Mouse (Mus musculus): Measurements from ENCODE around the gene S1pr2.
A peak's percentile ranks its signal among the peaks of the same experiment; 100 is the strongest.
"Not testable (repeated sequence)": the region's sequence is repeated elsewhere in the genome, so short reads cannot be mapped to it uniquely, and the experiment has no call there.

The S1pr2 gene

DNA sequence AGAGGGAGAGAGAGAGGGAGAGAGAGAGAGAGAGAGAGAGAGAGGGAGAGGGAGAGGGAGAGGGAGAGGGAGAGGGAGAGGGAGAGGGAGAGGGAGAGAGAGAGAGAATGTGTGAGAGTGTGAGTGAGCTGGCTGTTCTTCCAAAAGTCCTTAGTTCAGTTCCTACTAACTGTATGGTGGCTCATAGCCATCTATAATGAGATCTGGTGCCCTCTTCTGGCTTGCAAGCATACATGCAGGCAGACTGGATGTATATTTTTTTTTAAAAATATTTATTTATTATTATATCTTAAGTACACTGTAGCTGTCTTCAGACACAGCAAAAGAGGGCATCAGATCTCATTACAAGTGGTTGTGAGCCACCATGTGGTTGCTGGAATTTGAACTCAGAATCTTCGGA, 21.8 kb upstream of the S1pr2 start:
- DNase-seq, result not testable (repeated sequence)

DNA sequence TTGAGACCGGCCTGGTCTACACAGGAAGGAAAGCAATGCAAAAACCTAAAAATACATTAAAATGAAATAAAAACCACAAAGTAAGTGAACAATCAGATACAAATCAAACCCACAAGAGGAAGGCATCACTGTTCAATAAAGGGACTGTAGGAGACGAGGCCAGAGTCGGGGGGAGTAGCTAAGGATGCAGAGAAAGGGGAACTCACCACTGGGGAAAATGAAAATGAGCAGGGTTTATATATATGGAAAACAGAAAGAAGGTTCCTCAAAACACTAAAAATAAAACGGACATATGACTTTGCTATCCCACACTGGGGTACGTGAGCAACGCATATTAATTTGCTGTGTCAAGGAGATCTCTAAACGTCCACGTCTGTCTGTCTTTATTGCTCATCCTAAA, 20.5 kb upstream of the S1pr2 start:
- no peak for DNase-seq

DNA sequence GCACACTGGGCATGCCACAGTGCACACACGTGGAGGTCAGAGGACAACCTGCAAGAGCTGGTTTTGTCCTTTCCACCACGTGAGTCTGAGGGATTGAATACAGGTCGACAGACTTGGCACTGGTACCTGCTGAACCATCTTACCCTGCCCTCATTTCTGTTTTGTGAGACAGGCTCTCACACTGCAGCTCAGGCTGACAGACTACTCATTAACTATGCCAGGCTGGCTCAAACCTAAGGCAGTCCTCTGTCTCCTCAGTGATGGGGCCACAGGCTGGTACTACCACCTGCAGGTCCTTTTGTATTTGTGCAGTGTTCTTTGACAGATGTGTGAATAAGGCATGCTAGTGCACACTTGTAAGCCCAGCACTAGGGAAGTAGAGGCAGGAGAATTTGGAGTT, 18.5 kb upstream of the S1pr2 start:
- DNase-seq, result no peak

DNA sequence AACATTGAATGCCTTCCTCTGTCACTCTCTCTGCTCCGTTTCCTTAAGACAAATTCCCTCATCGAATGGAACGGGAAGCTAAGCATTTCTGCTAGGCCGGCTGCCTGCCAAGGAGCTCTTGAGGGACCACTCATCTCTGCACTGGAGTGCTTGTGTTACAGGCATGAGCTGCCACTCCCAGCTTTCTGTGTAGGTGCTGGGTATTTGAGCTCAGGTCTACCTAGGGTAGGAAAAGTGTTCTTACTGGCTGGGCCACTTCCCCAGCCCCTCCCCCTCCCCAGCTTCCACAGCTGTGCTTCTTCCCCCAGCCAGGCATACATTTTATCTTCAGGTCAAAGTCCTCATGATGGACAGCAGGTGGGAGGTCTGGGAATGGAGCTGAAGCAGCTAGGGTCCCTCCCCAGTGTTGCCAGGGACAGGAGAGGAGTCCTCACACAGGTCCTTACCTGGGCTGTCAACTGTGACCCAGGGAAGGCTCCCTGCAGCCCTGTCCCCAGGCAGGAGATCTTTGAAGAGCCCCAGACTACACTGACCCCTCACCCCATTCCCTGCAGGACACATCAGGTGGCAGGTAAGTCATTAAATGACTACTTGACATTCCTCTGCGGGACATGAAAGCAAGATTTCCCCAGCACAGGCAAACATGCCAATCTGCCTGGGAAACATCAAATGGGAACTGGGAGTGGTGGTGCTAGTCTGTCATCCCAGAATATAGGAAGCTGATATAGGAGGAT, 16.8 kb upstream of the S1pr2 start:
- DNase-seq, result no peak

DNA sequence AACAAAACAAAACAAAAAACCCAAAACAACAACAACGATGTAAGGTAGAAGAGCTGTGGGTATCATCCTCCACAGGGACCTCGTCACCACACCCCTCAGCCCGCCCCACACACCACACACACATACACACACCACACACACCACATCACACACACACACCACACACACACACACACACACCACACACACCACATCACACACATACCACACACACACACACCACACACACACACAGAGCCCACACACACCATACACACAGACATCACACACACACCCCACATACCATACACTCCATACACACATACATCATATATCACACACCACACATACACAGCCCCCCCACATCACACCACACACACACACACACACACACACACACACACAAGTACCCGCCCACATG, 15.0 kb upstream of the S1pr2 start:
- DNase-seq, result no peak

DNA sequence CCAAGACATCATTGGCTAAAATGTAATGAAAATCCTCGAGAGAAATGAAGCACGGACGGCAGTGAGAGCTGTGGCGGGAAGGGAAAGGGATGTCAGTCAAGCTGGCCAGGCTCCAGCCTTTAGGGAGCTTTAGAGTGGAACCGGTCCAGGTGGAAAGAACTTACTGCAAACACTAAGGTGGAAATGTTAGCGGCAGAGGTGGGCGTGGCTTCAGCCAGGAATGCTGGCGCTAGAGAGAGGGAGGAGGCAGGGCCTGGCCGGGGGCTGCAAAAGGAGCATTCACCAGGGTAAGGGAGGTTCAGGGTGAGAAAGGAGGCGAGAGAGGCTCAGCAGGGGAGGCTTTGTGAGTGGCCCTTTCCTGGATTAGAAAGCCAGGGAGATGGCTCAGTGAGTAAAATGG, 14.3 kb upstream of the S1pr2 start:
- DNase-seq, result peak; percentile 58

DNA sequence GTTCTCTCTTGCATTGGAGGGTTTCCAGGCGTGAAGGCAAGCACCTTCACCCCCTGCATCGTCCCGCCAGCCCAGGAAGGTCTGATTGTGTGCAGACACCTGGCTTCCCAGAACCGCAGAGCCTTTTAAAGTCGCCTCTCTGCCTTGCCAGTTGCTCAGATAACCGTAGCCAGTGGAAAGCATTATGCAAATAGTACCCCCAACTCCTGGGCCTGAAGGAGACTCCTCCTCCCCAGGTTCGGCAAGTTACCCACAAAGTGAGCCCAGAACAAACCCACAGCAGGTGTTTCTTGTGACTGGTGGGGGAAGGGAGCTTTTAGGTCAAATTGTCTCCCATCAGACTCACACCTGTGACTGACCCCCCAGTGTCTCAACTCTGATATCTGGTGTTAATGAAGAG, 11.4 kb upstream of the S1pr2 start:
- no peak for DNase-seq

DNA sequence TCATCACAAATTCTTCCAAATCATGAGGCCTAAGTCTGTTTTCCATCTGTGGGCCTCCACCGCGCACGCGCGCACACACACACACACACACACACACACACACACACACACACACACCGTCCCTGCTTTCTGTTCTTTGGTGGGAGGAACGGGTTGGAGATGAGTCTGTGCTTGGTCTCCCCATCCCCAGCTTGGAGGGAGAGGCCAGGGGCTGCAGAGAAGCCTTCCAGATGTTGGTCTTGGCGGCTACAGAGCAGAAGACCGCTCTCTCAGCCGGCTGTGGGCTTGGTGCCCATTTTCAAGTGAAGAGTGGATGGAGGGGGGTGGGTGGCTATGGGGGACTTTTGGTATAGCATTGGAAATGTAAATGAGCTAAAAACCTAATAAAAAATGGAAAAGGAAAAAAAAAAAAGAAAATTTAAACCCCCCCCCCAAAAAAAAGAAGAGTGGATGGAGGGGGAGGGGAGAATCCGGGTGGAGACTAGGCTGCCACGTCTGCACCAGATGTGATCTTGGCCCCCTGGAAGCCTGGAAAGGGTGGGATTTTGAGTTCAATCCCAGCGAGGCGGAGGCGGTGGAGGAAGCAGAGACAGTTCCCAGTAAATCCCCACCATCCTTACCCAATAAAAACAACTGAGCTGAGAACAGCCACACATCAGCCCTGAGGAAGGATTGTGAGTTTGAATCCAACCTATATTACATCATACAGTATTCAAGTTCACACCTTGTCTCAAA, 10.5 kb upstream of the S1pr2 start:
- DNase-seq, result no peak

DNA sequence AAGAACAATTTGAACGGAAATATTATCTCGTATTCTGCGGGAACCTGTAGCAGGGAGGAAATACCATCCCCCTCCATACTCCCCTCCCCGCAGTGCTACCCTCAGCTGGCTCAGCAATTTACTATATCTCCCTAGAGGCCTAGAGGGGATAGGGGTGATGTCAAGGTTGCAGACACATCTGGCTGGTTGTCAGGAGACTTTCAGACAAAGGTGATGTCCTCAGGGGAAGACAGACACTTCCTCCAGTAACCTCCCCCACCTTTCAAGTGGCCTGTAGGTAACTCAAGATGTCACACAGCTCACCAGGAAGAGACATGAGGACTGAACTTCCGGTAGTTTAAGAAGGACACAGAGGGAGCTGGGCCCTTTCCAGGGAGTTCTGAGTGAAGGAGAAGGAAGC, 6.6 kb upstream of the S1pr2 start:
- DNase-seq, result no peak

DNA sequence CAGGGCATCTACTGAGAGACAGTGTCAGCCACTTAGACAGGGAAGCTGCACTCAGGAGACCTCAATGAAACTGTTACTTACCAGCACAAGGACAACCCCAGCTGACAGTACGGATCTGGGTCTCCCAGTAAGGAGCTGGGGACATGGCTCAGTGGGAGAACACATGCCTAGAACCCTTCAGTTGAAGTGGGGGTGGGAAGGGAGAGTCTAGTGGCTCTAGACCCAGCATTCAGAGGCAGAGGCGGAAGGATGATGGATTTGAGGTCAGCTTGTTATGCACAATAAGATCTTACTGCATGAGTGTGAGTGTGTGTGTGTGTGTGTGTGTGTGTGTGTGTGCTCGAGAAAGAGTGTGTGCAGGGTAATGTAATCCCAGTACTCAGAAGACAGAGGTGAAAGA, 5.6 kb upstream of the S1pr2 start:
- DNase-seq, result no peak

DNA sequence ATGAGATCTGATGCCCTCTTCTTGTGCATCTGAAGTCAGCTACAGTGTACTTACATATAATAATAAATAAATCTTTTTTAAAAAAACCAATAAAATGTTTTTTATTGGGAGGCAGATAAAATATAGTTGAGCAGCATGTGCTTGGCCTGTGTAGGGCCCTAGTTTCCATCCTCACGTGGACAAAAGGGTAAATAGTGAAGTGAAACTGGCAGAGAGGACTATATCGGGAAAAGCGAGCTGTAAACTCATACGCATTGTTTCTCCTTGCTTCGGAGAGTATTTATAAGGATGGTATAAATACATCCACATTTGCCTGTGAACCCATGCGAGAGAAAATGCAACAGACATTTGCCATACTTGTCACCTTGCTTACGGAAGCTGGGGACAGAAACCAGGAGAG, 3.2 kb upstream of the S1pr2 start:
- no peak for DNase-seq

DNA sequence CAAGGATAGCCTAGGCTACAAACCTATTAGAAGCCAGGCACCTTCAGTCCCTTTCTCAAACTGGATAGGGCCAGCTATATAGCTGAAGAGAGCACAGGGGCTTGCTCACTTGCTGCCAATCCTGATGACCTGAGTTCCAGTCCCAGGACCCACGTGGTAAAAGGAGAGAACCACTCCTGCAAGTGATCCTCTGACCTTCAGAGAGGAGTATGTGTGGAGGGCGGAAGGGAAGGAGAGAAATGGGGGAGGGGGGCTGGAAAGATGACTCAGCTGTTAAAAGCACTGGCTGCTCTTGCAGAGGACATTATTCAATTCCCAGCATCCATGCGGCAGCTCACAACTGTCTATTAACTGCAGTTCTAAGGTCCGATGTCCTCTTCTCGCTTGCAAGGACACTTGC, 2.6 kb upstream of the S1pr2 start:
- DNase-seq, result no peak

DNA sequence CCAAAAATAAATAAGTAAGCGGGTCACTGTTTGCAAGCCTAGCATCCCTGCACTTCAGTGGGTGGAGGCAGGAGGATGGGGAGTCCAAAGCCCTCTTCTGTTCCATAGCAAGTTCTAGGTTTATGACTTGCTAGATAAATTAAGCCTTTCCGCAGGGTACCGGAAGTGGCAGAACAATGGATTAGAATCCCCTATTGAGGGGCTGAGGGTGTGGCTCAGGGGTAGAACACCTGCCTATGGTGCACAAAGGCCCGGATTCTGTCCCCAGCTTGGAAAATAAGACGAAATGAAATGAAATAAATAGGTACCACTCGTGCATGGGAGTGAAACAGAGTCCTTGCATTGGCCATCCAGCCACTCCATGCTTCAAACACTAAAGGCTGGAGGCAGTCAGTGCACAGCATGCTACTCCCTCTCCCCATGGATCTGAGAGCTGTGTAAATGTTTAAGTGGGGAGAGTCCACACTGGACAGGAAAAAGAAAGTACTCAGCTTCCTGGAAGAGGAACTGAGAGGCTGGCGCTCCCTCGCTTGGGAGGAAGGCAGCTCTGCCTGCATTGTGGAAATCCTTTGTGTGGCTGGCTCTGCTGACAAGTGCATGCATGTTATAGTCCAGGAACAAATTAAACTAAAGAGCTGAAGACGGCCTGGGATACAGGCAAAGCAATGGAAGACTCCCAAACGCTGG, 2.0 kb upstream of the S1pr2 start:
- no peak for DNase-seq

DNA sequence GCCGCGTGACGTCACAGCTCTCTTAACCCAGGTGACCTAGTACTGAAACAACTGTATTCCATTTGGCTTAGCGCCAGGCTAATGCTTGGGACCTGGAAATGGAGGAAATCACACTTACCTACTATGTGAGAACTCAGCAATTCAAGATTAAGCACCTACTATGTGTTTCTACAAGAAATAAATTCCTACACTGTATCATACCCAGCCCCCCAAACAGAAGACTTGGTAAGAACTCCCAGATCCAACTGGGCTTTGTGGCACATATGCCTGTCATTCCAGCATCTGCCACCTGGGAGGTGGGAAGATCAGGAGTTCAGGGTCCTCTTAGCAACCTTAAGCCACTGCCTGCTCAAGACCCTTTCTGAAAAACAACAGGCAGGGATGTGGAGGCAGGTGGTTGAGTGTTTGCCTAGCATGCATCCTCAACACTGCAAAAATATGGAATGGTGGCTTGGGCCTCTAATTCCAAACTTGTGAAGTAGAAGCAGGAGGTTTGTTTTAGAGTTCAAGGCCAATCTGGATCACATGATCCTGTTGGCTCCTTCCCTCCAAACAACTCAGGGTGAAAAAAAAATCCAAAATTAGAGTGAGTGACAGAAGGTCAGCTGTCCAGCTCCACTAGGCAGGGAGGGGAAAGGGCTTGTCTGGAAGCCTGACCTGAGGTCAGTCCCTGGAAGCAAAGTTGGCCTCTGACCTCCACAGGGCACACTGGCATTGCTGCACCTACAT, 544 bp upstream of the S1pr2 start:
- no peak for DNase-seq

DNA sequence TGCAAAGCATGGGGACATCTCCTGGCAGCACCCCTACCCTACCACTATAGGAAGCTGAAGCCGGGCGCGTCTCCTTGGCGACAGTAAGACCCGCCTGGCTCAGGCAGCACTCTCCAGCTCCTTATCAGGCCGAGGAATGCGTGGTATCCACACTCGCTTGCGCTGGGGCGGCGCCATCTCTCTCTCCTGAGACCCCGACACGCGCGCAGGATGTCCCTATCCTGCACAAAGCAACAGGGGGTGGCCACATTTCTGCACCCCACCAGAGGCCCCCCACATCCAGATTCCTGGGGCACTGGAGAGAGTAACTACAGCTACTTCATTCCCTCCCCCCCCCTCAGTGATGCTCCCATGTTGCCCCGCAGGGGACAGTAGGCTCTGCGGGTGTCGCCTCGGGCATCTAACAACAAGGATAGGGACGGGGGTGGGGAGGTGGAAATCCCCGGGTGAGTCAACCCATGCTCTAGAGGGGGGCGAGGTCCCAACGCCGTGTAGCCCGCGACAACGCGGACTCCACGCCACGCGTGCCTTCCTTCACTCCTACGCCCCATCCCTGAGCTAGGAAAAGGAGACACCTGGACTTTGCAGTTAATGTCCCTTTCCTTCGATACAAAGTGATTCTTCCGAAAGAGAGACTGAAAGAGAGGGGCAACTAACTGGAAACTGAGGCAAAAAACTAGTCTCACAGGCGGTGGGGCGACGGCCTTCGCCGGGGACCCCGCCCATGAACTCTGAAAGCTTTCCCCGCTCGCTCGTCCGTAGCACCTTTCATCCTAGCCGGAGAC, 958 bp downstream of the S1pr2 start:
- peak; percentile 82 for DNase-seq

DNA sequence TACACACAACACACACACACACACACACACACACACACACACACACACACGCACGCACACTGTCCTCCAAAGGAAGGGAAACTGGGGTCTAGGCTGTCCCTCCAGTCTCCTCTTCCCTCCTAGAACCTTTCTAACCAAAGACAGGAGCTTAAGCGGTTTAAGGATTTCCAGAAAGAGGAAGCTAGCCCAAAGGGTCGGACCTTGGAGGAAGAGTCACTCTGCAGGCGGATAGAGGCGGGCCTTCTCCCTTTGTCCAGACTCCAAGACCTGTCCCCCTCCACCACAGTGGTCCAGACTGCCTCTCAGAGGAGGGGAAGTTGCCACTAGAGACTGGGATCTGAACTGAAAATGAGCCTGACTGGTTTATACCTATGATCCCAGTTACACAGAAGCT, 2.9 kb downstream of the S1pr2 start:
- peak; percentile 33 for DNase-seq

DNA sequence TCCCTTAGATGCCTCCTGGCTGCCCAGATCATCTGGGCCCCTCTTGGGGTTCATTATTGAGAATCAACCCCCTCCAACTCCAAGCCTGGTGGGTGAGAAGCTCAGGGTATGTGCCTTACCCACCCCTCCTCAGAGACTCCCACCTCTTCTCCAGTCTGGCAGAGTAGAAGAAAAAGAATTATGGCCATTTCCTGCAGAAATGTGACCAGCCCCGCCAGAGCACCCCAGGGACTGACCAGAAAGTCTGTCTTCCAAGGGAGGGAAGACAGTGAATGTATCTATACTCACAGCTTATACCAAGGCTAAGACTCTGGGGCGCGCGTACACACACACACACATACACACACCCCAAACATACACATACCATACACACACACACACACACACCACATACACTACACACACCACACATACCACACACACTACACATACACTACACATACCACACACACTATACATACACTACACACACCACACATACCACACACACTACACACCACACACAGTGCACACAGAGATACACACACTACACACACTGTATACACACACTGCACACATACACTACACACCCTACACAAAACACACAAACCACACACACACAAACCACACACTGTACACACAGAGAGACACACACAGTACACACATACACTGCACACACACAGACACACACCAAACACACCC, 3.4 kb downstream of the S1pr2 start:
- no peak for DNase-seq

DNA sequence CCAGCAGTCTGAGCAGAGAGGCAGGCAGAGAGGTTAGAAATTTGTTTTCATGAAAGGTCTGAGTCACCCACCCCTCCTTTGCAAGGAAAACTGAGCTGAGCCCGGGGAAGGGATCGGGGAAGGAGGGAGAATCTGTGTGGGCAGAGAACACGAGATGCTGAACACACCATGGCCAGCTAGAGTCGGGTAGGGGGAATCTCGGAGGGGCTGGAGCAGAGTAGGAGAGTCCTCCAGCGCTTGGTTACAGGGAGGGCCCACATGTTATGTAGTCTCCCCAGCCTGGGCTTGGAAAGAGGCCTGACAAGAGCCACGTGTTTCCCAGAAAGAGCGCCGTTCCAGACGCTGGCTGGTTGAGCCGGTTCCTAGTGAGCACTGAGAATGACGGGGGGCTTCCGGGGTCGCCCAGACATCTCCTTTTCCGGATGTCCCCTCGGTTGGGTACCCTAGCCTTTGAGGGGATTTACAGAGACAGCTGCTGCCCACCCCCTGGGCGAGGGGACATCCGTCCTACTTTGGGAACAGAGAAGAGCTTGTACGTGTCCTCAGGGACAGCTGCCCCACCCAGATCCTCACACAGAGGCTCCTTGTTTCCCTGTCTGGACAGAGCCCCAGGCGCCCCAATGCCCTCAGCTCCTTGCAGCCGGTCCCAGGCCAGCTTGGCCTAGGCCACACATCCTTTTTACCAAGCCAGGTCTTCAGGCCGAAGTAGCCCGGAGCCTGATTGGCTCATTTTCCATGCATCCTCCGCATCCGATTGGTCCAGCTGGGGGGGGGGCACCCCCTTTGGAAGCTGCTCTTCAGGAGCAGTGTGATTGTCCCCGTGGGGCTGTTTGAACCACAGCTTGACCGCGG, 4.2 kb downstream of the S1pr2 start:
- DNase-seq, result peak; percentile 72

DNA sequence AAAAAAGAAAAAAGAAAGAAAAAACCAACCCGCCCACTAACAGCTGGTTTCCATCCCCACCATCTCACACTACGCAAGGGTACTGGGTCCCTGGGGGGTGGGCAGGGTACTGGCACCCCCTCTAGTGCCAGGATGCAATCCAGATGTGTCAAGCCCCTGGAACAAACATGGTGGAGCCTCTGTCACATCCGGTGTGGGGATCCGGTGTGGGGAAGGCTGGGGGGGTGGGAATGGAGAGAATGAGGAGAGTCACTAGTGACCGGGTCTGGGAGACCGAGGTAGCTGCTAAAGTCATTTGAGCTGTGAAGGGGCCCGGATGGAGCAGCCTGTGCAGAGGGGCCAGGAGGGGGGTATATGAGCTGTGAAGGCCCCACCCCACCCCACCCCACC, 4.8 kb downstream of the S1pr2 start:
- DNase-seq, result peak; percentile 49

DNA sequence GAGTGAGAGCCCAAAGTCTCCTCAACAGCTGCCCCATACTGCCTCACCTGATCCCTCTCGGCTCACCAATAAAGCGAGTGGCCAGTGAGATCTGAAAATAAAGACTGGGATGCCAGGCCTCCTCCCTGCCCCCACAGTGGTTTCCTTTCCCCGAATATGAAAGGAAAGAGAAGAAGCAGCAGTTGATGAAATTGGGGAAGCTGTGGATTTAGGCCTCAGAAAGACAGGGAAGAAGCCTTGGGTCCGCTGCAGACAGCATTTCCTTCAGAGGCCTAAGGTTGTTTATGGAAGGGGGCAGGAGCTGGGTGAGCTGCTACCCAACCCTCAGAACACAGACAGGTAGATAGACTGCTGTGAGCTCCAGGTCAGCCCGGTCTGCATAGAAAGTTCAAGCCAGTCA, 9.8 kb downstream of the S1pr2 start:
- DNase-seq, result no peak

DNA sequence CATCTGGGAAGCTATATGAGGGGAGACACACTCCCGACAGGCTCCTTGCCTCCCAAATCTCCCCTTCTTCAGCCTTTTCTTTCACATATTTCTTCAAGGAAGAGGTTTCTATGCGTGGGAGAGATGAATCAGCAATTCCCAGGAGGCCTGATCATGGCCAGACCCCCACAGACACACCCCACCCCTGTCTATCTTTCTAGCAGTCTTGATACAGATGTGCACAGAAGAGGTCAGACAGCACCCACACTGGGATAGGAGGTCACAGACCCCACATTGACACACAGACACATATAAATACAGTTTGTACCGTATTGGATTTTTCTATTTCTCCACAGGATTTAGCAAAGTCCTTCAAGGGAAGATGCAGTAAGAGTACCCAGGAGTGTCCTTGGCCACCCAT, 10.6 kb downstream of the S1pr2 start:
- no peak for DNase-seq
